Mouse (Mus musculus) neural tube, postnatal 0 days (tissue): ENCODE results near the gene H60c. TPM values are rescaled to one million over a fixed set of nuclear protein-coding genes. Genes with fewer than 3 reads are reported as not detected.

Experiments used
- polyA plus RNA-seq: library from polyadenylated mRNA; unstranded; fragments of >200 nt; fragmentation: Nextera tagmentation; extraction: Ambion mirVana; gene quantifications from 2 replicates; pipeline ENCODE4 v1.2.1, GENCODE M21; 2015

The H60c gene
- polyA plus RNA-seq = not detected in 2 replicates

DNA sequence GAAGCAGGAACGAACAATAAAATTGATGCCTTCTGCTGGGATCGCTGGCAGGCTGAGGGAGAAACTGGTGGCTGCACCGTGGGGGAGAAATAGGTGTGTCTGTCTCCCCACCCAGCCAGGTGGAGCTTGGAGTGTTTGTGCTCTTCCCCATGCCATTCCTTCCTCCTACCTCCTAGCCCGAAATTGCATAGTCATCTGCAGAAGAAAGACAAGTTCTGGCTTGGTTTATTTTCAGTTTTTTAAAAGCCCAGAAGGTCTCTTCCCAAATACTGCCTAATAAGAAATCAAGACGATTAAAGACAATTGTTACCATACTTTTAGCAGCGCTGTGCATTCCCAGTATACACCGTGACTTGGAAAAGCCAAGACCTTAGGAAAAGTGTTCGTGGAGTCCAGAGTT, at the start of gene H60c:
Gene H60c (minus strand): TSS at position 101 of the 400 bp plus-strand sequence.

Other genes starting within 250 kb of the H60c start
- 76.1 and 76.5 TPM in 2 replicates for gene Ppp1r14c, start 98.3 kb upstream of the H60c start, polyA plus RNA-seq